Mouse (Mus musculus): ENCODE results near the gene P2ry6. TPM values are rescaled to one million over a fixed set of nuclear protein-coding genes. Genes with fewer than 3 reads are reported as not detected.

P2ry6 gene
- polyA plus RNA-seq (2015; fragmentation: Nextera tagmentation; extraction: Ambion mirVana) = 8.7 and 12.3 TPM in 2 replicates

DNA sequence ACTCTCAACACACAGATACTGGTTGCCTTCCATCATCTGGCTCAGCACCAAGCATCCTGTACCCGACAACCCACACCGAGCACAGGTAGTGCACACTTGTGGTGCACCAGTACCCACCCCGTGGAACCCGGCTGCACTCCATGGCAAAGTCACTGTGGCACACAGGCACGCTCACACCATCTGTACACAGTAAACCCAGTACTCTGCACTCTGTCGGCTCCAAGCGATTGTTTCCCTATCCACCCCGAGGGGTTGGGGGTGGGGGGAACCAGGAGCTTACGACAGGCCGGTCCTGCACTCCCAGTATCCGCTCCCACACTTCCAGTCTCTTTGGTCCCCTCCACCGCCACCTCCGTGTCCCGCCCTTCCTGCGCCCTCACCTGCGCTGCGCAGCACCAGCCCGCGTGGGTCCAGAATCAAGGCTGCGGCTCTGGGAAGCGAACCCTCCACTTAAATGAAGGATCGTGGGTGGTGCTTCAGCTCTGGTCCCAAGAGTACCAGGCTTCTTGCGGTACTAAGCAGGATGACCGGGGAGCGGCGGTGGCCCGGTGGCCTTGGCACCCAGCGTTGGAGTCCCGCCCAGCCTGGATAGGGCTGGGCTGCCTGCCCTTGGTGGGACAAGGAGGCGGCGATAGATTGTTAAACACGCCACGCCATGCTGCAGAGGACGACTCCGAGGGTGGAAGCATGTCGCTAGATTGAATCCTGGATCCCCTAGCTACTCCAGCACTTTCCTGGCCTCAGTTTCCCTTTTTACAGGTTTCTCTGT is at the start of gene P2ry6:
Gene P2ry6, minus strand, starts transcription at position 515 of the 769 bp plus-strand sequence.

DNA sequence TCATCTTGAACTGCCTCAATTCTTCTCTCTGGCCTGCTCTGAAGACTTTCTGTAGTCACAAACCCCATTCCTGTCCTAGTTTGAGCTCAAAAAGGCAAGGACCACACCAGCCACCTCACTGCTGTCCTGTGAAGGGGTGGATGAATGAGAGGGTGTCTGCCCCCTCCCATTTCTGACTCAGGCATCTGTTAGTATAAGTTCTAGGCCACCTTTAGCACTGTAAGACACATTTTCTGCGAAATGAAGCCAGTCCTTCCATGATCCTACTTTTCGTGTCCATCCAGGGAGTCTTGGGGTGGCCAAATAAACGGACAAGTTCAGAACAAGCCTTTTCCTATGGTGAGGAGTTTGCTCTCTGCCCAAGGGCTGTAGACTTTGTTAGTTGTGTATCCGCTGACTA is 38.1 kb upstream of the P2ry6 start, which contains the start of gene P2ry2:
Gene P2ry2, minus strand, starts transcription at position 326 of the 400 bp plus-strand sequence.

DNA sequence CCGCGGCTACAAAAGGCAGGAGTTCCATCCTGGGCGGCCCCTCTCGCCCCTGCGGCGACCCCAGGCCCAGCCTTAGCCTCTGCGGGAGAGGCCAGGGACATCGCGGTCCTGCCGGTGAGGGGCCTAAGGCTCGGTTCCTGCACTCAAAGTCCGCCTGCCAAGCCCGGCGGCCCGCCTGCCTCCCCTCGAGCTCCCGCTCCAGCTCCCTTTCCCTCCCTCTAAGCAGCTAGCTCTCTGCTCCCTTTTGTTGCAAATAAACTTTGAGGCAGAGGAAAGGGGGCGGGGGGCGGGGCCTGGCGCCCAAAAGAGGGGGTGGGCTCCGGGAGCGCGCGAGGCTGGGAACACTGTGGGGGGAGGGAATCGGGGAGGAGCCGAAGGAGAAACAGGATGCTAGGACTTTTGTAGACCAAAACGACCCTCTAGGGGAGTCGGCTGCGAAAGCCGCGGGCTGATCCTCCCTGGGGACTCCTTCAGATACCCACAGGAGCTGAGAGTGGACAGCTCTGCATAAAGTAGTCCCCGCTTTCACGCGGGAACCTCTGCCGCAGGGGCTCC is 42.4 kb downstream of the P2ry6 start, which contains the start of gene Arhgef17:
Gene Arhgef17, minus strand, starts transcription at position 182 of the 555 bp plus-strand sequence.

Other genes with a start within 250 kb of the P2ry6 start
- 1.4 and 2.8 TPM in 2 replicates for gene Relt, start 111.2 kb downstream of the P2ry6 start, polyA plus RNA-seq (2015; fragmentation: Nextera tagmentation; extraction: Ambion mirVana)
- 10.3 and 13.5 TPM in 2 replicates for gene Arhgef17, start 42.5 kb downstream of the P2ry6 start, polyA plus RNA-seq (2015; fragmentation: Nextera tagmentation; extraction: Ambion mirVana)
- gene P2ry2, start 38.2 kb upstream of the P2ry6 start, polyA plus RNA-seq (2015; fragmentation: Nextera tagmentation; extraction: Ambion mirVana) = 0.77 and 1.3 TPM in 2 replicates
- gene Fchsd2, start 118.2 kb upstream of the P2ry6 start, polyA plus RNA-seq (2015; fragmentation: Nextera tagmentation; extraction: Ambion mirVana) = 11.2 and 12.5 TPM in 2 replicates